Mouse (Mus musculus) spleen, postnatal 10 days (tissue): ENCODE measurements around the gene Pphln1.

Source experiments
- DNase-seq, 2 experiments: peaks; one replicate each; pipeline ENCODE4 v3.0.0; 2021 to 2022; ENCODE audit warnings: low spot score in 2 of 2

The Pphln1 gene

DNA sequence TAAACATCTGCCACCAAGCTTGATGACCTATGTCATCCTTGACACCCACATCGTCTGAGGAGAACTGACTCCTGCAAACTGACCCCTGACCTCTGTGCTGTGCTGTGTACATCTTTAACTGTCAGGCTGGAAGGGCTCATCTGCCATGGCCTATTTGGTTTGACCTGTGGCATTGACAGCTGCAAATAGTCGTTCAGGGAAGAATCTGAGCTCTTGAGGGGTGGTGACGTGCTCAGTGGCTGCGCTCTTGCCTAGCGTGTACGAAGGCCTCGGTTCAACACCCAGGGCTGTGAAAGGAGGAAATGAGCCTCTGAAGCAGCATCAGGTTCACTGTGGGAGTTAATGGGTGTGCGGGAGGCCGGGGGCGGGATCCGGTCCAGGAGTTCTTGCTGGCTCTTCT, 35.7 kb downstream of the Pphln1 start:
- peak in 1 of 2 experiments; percentile 15 for DNase-seq

DNA sequence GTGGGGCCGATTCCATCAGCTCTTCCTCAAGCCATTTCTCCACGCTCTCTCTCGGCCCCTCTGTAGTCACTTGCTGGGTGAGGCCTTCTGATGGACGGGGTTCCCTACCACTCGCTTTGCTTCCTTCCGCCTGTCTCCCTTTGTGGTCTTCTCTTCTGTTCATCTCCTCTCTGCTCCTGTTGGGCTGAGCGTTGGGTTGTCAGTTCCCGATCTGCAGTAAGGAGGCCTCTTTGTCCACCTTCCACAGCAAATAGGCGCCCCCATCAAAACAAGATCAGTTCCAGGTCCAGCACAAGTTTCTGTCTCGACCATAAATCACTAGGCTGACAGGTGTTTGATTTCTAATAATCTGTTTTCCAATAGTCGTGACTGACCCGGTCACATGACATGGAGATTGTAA, 37.8 kb downstream of the Pphln1 start:
- DNase-seq: no peak

DNA sequence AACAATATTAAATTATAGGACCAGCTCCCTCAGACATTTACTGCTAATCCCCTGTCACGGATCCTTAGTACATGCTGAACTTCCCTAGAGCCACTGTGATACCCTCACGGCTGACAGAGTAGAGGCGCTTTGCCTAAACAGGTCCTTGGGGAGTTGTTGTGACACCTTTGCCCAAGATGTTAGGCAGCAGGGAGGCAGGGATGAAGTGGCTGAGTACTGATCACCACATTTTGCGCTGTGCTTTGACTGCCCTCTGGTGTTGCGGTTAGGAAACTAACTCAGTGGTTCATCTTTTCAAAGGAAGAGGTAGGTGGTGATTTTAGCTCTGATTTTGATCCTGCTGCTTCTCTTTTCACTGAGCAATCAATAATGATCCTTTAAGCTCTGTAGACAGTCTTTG, 40.5 kb downstream of the Pphln1 start:
- peak; percentile 14 to 66 for DNase-seq

DNA sequence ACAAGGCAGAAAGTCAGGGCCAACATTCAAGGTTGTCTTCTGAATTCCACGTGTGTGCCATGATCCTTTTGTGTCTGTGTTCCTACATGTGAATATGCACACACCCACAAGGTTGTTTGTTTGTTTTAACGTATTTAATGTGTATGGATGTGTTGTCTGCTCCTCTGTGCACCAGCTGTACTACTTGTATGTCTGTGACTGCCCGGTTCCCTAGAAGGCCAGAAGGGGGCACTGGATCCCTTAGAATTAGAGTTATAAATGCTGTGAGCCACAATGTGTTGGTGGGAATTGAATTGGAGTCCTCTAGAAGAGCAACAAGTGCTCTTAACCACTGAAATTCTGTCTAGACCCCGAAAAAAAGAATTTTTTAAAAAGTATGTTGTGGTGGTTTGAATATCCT, 44.1 kb downstream of the Pphln1 start:
- DNase-seq: no peak

DNA sequence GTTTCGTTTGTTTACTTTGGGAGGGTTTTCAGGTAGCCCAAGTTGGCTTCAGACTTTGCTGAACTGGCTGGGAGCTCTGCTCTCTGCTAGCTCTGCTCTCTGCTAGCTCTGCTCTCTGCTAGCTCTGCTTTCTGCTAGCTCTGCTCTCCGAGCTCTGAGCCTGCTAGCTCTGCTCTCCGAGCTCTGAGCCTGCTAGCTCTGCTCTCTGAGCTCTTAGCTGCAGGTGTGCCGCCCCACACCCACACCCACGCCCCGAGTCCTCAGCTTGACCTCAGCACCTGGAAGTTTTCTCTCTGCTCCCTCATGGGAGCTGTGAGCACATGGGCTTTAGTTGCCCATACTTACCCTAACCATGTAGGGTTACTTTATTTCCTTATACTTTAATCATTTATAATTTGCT, 45.5 kb downstream of the Pphln1 start:
- DNase-seq: no peak

DNA sequence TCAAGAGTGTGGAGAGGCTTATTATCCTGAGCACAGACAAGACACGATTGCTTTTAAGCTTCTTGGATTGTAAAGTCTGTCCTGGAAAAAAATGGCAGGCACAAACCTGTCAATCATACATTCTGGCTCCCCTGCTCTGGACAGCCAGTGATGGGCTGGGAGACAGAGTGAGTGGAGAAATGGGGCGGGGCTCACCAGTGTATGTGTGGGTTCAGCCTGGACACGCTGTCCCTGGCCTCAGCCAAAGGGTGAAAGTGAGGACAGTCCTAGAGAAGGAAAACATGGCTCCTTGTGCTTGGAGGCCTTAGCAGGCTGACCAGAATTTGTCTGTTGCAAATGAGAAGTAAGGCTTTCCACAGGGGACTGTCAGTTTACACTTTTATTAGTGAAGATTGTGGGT, 50.7 kb downstream of the Pphln1 start:
- no peak for DNase-seq

DNA sequence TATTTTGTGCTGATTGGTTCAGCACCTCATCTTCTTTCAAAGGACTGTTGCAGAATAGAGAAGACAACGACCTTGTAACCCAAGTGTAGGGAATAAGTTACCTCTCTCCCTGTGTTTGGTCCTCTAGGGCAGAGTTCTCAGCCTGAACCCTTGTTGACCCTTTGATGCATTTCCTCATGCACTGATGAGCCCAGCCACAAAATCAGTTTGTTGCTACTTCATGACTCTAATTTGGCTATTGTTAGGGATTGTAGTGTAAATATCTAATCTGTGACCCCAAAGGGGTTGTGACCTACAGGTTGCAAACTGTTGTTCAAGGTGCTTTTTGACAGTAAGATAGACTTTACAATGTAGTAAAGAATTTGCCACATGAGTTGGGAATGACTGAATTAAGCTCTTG, 55.1 kb downstream of the Pphln1 start:
- no peak for DNase-seq

DNA sequence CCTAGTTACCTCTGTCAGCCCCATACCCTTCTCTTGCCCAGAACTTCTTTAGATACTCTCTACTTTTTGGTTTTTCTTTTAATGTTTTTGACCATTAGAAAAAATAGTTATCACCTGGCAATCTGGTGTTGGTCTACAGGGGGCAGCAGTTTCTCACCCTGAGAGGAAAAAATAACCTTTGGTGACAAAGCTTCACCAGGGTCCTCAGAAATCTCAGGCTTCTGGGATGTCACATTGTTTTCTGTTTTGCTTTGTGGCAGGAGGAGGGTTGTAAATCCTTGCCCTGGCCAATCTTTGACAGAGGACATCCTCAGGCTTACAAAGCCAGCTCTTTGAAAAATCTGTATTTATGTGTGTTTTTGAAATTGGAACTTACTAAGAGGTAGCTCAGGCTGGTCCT, 57.9 kb downstream of the Pphln1 start:
- DNase-seq: no peak

DNA sequence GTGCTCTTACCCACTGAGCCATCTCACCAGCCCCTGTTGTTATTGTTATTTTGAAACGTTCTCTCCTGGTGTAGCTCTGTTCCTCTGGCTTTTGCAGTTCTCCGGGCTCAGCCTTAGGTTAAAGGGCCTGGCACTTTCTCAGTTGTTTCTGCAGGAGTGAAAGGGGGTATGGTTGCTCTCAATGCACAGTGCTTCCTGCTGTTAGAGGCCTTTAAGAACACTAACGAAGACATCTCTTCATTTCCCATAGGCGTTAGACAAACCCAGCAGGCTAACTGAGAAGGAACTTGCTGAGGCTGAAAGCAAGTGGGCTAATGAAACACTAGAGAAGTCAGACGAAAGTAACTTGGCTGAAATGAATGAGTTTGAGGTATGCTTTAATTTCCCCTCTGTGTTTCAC, 61.3 kb downstream of the Pphln1 start:
- DNase-seq: no peak

DNA sequence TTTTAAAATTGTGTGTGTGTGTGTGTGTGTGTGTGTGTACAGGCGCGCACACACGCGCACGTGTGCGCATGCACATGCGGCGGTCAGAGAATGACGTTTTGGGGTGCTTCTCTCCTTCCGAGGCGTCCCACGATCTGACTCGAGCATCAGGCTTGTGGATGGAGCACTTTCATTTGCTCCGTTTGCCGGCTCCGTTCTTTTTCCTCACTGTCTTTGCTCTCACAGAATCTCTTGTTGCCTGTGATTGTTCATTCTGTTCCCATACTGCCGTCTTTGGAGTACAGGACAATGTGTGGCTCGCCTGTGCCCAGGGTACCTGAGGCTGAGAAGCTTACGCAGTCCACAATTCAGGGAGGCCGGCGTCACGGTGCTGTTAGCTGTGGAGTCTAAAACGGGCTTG, 62.9 kb downstream of the Pphln1 start:
- DNase-seq: no peak

DNA sequence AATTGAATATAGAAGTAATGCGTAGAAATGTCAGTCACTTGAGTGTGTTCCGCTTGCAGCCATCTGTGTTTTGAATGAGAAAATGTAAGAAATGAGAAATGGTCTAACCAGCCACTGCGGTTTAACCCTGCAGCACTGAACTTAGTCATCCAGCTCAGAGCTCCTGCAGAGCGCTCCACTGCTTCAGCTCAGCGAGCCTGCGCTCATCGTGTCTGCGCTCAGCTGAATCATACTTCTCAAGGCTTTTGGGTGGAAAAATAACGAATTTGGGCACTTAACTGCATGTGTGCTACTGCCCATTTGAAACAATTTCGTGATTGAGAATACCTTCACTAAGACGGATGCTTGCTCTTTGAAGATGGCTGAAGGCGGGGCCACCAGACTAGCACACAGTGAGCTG, 73.5 kb downstream of the Pphln1 start:
- no peak for DNase-seq

DNA sequence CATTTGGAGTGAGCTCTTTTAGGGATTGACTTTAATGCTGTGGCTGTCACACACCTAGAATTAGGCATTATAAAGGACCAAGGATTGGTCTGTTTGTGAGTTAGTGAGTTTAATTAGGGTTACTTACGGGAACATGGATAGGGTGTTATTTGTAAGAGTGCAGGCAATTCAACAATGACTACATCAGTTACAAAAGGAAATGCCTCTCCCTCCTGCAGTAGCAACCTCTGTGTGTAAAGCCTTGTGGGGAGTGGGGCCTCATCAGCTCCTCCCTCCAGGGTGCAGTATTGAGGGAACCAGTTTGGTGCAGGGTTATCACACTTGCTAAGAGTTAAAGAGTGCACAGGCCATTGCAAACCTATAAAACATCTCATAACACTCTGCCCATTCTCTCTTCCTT, 73.9 kb downstream of the Pphln1 start:
- no peak for DNase-seq

DNA sequence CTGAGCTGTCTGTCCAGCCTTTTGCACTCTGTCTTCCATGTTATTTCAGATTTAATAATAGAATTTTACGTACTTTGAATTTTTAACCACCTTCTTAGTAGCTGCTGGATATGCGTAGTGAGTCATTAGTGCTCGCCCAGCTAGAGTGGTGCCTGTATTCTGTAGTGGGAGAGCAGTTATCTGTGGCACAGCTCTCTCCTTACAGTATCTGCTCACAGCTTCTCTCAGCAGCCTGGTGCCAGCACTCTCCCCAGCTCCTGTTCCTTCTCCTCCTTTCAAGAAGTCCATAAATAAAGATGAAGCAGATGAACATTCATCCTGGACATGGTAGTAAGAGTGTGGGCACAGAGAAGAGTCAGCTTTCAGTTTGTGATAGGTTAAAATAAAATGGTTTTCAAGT, 76.1 kb downstream of the Pphln1 start:
- no peak for DNase-seq

DNA sequence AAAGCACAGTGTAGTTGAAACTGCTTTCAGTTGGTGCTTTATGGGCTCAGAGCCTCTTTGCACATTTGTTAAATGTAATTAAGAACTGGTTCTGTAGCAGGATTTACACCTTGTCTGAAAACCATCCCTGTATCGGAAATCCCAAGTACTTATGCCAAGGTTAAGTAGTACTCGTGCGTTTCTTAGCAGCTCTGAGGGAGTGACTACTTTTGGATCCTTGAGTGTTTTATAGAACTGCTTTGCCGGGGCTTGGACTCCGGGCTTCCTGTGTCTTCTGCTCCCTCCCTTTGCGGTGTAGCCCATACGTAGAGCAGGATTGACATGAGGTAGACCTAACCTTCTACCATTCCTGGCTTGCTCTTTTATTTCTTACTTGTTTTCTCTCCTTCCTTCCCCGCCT, 77.5 kb downstream of the Pphln1 start:
- DNase-seq: no peak

DNA sequence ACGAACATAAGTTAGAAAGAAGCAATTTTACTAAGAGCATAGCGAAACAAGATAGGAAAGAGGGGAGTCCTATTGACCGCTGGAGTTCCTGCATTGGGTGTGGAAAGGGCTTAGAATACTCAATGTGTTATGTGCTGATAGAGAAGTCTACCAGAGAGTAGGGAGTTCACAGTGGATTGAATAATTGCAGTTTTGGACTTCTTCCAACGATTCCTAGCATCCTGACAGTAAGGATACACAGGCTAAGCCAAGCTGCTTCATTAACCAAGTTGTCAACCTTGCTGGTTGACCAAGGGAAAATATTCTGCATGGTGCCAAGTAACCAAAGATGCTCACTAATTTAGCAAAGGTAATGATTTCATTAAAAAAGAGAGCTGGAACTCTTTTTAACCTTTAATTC, 79.6 kb downstream of the Pphln1 start:
- DNase-seq: no peak

DNA sequence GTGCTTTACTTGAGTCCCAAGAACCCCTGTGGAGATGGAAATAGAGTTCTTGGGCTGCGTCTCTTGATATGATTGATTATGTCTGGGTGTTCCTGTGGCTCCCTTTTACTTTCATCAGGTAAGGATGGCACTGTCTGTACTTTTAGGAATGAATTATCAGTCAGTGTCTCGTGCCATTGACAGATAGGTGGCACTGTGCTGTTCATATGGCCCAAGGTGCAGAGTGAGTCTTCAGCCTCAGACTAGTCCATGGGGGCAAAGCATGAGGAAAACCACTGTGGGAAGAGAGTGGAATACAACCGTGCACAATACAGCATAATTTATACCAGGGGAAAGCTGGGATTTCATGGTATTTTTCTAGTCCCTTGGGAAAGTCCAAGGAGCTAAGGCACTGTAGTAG, 80.5 kb downstream of the Pphln1 start:
- DNase-seq: no peak

DNA sequence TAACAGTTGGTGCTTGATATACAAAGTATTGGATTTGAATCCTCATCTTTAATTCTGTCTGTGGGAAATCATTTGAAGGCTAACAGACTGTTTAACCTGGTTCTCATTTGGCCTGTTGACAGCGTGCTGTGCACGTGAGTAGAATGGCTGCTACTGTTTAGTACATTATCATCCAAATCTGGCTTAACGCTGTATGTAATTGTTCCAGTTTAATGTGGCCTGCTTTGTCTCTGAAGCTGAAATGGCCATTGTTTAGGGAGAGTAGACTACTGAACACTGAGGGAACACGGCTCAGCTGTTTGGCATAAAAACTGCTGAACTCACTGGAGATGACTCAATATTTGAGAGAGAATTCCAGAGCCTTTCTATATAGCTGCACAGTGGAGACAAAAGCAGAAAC, 81.3 kb downstream of the Pphln1 start:
- DNase-seq: no peak

DNA sequence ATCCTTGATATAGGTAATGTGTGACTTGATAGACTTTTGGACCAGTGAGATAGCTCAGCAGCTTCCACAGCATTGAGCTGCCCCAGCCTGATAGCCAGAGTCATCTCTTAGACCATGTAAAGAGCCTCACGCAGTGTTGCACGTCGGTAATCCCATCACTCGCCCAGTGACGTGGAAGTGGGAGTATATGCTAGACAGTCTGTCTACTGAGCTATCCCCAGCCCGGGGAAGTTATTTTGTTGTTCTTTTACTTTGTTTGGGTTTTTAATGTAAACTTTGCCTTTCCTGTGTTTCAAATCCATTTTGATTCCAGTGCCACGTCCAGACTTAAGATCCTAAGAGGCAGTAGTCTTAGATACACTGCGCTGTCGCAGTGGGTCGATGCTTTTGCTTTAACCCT, 83.0 kb downstream of the Pphln1 start:
- no peak for DNase-seq

DNA sequence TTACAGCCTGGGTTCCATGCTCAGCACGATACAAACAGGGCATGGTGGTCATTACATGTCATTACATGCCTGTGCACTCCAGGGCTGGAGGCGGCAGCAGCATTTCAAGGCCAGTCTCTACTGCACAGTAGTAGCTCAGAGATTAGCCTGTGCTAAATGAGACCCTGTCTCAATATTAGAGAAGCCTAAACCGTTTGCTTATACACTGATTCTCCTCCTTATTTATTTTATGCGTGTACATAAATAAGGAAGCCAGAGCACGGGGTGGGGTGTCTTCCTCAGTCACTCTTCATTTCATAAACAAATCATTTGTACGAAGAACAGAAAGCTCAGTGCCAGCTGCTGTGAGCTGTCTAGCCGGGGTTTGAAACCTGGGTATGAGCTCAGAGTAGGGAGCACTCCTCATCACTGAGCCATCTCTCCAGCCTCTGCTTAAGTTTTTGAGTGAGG, 86.1 kb downstream of the Pphln1 start:
- no peak for DNase-seq

DNA sequence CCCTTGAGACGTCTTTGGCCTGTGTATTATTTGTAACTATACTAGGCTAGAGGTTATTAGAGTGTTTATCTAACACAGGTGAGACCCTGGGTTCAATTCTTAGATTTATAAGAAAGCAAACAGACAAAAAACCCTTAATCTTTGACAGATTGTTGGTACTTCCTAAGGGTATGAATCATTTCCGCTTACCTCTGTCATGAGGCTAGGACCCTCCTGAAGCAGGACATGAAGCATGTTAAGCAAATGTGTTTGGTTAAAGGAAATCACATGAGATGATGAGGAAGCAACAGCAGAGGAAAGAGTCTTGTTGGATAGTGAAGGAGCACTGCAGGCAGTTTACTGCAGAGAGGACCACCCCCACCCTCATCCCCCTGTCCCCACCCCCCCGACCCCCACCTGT, 87.1 kb downstream of the Pphln1 start:
- no peak for DNase-seq

DNA sequence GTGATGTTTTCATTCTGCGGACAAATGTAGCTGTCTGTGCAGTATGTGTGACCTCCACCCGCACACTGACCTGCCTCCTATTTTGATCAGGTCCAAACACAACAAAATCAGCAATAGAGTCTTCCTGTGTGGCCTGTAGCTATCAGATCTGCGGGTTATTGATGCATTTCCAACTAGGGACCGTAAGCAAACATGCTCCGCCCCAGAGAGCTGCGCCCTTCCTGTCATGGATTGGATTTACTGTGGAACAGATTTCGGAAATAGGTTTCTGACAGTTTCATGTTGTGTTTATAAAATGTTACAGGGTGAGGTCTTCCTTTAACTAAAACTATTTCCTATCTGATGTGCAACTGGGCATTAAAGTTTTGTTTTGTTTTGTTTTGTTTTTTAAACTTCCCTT, 87.9 kb downstream of the Pphln1 start:
- DNase-seq: no peak

DNA sequence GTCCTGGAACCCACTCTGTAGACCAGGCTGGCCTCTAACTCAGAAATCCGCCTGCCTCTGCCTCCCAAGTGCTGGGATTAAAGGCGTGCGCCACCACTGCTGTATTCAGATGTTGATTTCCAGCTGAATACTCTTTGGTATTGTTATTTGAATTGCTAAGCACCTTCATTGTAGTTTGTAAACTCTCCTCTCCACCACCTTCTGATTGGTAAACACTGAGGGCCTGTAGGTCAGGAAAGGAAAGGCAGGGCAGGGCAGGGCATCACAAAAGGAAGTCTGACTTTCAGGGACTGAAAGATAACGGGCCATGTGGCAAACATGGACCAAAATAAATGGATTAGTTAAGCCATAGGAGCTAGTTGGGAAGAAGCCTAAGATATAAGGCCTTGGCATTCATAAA, 91.4 kb downstream of the Pphln1 start:
- no peak for DNase-seq

DNA sequence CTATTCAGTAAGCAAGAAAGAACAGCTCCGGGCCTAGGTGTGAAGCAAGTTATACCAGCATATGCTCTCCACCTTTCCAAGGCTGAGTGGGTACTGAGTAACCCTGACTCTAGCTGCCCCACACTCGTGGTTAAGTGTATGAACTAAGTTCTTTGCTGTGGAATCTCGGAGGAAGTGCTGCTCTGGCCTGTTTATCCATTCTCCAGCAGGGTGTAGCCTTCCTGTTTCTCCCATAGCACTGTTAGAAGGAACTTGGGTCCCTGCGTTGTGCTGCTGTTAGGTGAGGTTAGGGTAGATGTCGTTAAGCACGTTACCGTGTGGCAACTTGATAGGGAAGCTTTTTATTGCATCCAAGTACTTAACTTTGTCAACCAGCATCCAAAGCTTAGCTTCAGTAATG, 96.5 kb downstream of the Pphln1 start:
- DNase-seq: no peak

DNA sequence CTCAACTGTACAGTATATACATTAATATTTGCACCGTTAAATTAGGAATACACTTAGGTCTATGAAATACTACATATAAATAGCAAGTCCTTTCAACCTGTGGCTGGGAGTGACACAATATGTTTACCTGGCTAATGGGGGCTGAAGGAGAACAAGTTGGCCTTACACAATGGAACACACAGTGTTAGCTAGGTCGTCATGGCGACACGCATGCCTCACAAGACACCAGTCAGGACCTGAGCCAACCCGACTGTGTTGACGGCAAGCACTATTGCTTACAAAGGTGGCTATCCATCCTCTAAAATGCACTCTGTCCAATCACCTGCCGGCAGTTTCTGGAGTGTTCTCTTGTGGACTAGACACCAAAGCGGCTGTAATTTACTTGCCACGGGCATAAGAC, 101.7 kb downstream of the Pphln1 start:
- no peak for DNase-seq

DNA sequence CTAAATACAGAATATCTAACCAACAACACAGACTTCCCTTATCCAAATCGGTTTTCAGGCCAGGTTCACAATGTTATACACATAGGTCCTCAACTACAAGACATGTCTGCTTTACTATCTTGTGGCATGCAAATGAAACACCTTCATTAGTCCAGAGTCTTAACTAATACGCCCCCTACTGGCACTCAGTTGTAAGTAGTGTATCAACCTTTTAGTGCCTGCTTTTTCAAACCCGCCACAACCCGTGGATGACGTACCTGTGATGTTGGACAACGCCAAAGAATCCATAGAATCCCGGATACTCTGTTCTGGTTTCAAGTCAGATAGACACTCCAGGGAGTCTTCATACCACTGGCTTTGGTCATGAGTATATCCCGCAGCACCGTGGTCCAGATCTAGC, 104.6 kb downstream of the Pphln1 start:
- DNase-seq: no peak
